Mouse (Mus musculus): Measurements from ENCODE around the gene Pigs. TPM values are rescaled to one million over a fixed set of nuclear protein-coding genes. Genes with fewer than 3 reads are reported as not detected.

The Pigs gene
- polyA plus RNA-seq, 1 experiment from 2014 or later: 67.4 TPM

DNA sequence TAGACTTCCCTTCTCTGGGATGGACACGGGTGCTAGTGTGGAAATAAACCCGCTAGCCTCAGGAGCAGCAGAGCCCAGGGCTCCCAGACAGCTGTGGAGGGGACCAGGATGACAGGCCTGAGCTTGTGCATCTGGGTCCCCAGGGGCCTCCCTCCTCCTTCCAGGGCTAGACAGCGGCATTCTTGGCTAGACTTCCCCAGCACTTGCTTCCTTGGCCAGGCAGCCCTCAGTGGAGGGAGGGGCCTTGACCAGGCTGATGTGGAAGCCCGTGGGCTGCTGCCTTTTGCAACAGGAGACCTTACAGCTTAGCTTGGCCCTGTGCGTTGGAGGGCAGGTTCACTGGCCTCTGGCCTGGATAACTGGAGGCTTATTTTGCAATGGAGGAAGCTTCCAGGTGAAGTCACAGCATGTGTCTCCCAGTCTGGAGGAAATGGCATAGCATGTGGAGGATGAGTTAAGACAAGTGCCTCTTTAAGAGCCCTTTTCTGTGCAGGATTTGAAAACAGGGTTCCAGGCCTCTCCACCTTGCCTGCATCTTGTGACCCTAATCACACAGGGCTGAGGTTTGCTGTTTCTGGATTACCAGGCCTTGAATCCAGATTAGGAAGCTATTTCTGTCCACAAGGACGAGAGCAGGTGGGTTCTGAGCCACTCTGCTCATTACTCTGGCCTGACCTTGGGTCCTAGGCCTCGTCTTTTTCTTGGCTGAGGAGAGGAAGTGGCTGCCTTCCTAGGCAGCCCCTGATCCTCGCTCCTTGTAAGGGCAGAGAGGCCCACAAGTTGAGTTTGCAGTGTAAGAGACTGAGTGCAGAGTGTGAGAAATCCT lies 16.9 kb downstream of the Pigs start:
- H3K9me3 ChIP-seq (replicated peaks; ENCODE audit: control insufficient read depth, low read length): no peaks in the 10 kb centered on the region
- H3K27me3 ChIP-seq (ENCODE audit: control insufficient read depth, insufficient read depth, low read length): no peaks in the 10 kb centered on the region
- 0 out of 2 replicates have a peak, but pooled peaks have one; percentile 11 for ATAC-seq (ENCODE audit: insufficient read depth, low FRiP score)
- H3K27ac ChIP-seq (ENCODE audit: low read length): peak overlapping the region; percentile 45; the same call in 1 of the 2 replicates
- peak overlapping the region; percentile 92 for H3K4me2 ChIP-seq (ENCODE audit: low read depth, low read length)
- peaks cover 44% of the 10 kb centered on the region for H3K4me1 ChIP-seq (ENCODE audit: control insufficient read depth, insufficient read depth, low read length)
- peak overlapping the region; percentile 83; the same call in 1 of the 2 replicates for H3K4me3 ChIP-seq (replicated peaks; ENCODE audit: low read length)
- peak overlapping the region; percentile 49 for H3K9ac ChIP-seq (ENCODE audit: low read length)
- WGBS: 39% methylated on average over 8 of the region's 8 CpGs
- H3K36me3 ChIP-seq (ENCODE audit: control insufficient read depth, insufficient read depth, low read length): 0 out of 2 replicates have a peak, but pooled peaks cover 4% of the 10 kb centered on the region

DNA sequence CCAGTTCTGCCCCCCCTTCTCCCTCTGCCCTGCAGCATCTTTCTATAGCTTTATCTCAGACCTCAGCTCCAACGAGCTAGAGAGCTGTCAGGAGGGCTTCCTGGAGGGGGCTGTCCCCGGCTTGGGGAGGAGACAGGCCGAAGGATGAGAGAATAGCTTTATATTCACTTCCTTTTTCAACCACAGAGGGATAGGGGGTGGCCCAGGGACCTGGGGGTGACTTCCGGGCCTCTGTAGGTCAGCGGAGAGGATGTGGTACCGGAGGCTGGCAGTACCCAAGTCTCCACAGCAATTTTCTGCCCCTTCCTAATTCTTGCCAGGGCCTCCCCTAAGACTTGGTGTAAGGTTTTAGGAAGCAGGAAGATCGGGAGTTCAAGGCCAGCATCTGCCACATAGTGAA lies 17.6 kb downstream of the Pigs start:
- Histone ChIP-seq H3K4me3 (replicated peaks; ENCODE audit: low read length) (no peak overlapping the region), H3K4me1 (ENCODE audit: control insufficient read depth, insufficient read depth, low read length) (peaks cover 44% of the 10 kb centered on the region), H3K9me3 (replicated peaks; ENCODE audit: control insufficient read depth, low read length) (no peaks in the 10 kb centered on the region), H3K27me3 (ENCODE audit: control insufficient read depth, insufficient read depth, low read length) (no peaks in the 10 kb centered on the region), H3K27ac (ENCODE audit: low read length) (peak overlapping the region; percentile 45; the same call in 1 of the 2 replicates), H3K4me2 (ENCODE audit: low read depth, low read length) (0 out of 2 replicates have a peak overlapping the region, but pooled peaks have one; percentile 23), H3K9ac (ENCODE audit: low read length) (peak overlapping the region; percentile 49), H3K36me3 (ENCODE audit: control insufficient read depth, insufficient read depth, low read length) (0 out of 2 replicates have a peak, but pooled peaks cover 4% of the 10 kb centered on the region)
- WGBS: 73% methylated on average over 7 of the region's 7 CpGs
- no peak for ATAC-seq (ENCODE audit: insufficient read depth, low FRiP score)

GRCm38 (mm10) chr11:78346326-78347069 lies 18.3 kb downstream of the Pigs start:
- H3K4me3 ChIP-seq (replicated peaks; ENCODE audit: low read length): no peak overlapping the region
- peaks cover 44% of the 10 kb centered on the region for H3K4me1 ChIP-seq (ENCODE audit: control insufficient read depth, insufficient read depth, low read length)
- H3K27ac ChIP-seq (ENCODE audit: low read length): no peak overlapping the region
- H3K4me2 ChIP-seq (ENCODE audit: low read depth, low read length): 0 out of 2 replicates have a peak overlapping the region, but pooled peaks have one; percentile 23
- no peaks in the 10 kb centered on the region for H3K27me3 ChIP-seq (ENCODE audit: control insufficient read depth, insufficient read depth, low read length)
- no peak for ATAC-seq (ENCODE audit: insufficient read depth, low FRiP score)
- 0 out of 2 replicates have a peak, but pooled peaks cover 4% of the 10 kb centered on the region for H3K36me3 ChIP-seq (ENCODE audit: control insufficient read depth, insufficient read depth, low read length)
- H3K9me3 ChIP-seq (replicated peaks; ENCODE audit: control insufficient read depth, low read length): no peaks in the 10 kb centered on the region
- H3K9ac ChIP-seq (ENCODE audit: low read length): no peak overlapping the region; the same call in 1 of the 2 replicates
- 73% methylated on average over 6 of the region's 6 CpGs for WGBS

GRCm38 (mm10) chr11:78347070-78347754 lies 19.0 kb downstream of the Pigs start:
- no peak for ATAC-seq (ENCODE audit: insufficient read depth, low FRiP score)
- H3K27ac ChIP-seq (ENCODE audit: low read length): no peak overlapping the region
- no peak overlapping the region; the same call in 1 of the 2 replicates for H3K9ac ChIP-seq (ENCODE audit: low read length)
- peaks cover 44% of the 10 kb centered on the region for H3K4me1 ChIP-seq (ENCODE audit: control insufficient read depth, insufficient read depth, low read length)
- no peaks in the 10 kb centered on the region for H3K27me3 ChIP-seq (ENCODE audit: control insufficient read depth, insufficient read depth, low read length)
- H3K4me2 ChIP-seq (ENCODE audit: low read depth, low read length): no peak overlapping the region
- H3K4me3 ChIP-seq (replicated peaks; ENCODE audit: low read length): no peak overlapping the region
- H3K36me3 ChIP-seq (ENCODE audit: control insufficient read depth, insufficient read depth, low read length): 0 out of 2 replicates have a peak, but pooled peaks cover 4% of the 10 kb centered on the region
- no peaks in the 10 kb centered on the region for H3K9me3 ChIP-seq (replicated peaks; ENCODE audit: control insufficient read depth, low read length)
- WGBS: 86% methylated on average over 10 of the region's 10 CpGs

DNA sequence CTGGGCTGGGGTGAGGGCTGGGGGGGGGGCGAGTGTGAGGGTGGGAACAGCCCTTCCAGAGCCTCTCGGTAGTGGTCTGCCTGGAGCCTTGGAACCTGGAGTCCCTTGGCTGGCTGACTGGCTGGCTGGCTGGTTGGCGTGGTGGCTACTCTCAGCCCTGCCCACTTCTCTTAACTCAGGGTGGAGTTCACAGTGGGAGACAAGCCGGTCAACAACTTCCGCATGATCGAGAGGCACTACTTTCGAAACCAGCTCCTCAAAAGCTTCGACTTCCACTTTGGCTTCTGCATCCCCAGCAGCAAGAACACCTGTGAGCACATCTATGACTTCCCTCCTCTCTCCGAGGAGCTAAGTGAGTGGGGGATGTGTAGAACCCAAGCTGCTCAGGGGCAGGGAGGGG lies 19.7 kb downstream of the Pigs start:
- Histone ChIP-seq H3K4me2 (ENCODE audit: low read depth, low read length) (no peak overlapping the region), H3K27ac (ENCODE audit: low read length) (no peak overlapping the region), H3K9ac (ENCODE audit: low read length) (no peak overlapping the region), H3K27me3 (ENCODE audit: control insufficient read depth, insufficient read depth, low read length) (no peaks in the 10 kb centered on the region), H3K4me1 (ENCODE audit: control insufficient read depth, insufficient read depth, low read length) (peaks cover 41% of the 10 kb centered on the region), H3K9me3 (replicated peaks; ENCODE audit: control insufficient read depth, low read length) (no peaks in the 10 kb centered on the region), H3K36me3 (ENCODE audit: control insufficient read depth, insufficient read depth, low read length) (0 out of 2 replicates have a peak, but pooled peaks cover 4% of the 10 kb centered on the region), H3K4me3 (replicated peaks; ENCODE audit: low read length) (no peak overlapping the region)
- no peak for ATAC-seq (ENCODE audit: insufficient read depth, low FRiP score)
- WGBS: 68% methylated on average over 9 of the region's 9 CpGs

DNA sequence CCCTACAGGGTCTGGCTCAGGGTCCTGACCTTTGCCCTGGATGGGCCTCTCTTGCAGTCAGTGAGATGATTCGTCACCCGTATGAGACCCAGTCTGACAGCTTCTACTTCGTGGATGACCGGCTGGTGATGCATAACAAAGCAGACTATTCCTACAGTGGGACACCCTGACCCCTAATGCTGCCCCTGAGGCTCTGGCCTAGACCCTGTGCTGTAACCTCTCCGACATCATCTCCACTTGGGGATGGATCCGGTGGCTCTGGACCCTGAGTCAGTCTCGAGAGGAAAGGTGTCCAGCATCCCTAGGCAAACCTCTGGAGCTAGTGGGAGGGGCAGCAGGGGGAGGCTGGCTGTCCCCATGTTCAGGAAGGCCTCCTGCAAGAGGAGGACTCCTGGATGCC lies 20.3 kb downstream of the Pigs start:
- no peak for ATAC-seq (ENCODE audit: insufficient read depth, low FRiP score)
- no peak overlapping the region for H3K27ac ChIP-seq (ENCODE audit: low read length)
- no peak overlapping the region for H3K4me2 ChIP-seq (ENCODE audit: low read depth, low read length)
- no peak overlapping the region for H3K9ac ChIP-seq (ENCODE audit: low read length)
- no peaks in the 10 kb centered on the region for H3K27me3 ChIP-seq (ENCODE audit: control insufficient read depth, insufficient read depth, low read length)
- H3K4me1 ChIP-seq (ENCODE audit: control insufficient read depth, insufficient read depth, low read length): peaks cover 39% of the 10 kb centered on the region
- H3K36me3 ChIP-seq (ENCODE audit: control insufficient read depth, insufficient read depth, low read length): 0 out of 2 replicates have a peak, but pooled peaks cover 4% of the 10 kb centered on the region
- H3K4me3 ChIP-seq (replicated peaks; ENCODE audit: low read length): no peak overlapping the region
- no peaks in the 10 kb centered on the region for H3K9me3 ChIP-seq (replicated peaks; ENCODE audit: control insufficient read depth, low read length)
- WGBS: 43% methylated on average over 7 of the region's 7 CpGs

DNA sequence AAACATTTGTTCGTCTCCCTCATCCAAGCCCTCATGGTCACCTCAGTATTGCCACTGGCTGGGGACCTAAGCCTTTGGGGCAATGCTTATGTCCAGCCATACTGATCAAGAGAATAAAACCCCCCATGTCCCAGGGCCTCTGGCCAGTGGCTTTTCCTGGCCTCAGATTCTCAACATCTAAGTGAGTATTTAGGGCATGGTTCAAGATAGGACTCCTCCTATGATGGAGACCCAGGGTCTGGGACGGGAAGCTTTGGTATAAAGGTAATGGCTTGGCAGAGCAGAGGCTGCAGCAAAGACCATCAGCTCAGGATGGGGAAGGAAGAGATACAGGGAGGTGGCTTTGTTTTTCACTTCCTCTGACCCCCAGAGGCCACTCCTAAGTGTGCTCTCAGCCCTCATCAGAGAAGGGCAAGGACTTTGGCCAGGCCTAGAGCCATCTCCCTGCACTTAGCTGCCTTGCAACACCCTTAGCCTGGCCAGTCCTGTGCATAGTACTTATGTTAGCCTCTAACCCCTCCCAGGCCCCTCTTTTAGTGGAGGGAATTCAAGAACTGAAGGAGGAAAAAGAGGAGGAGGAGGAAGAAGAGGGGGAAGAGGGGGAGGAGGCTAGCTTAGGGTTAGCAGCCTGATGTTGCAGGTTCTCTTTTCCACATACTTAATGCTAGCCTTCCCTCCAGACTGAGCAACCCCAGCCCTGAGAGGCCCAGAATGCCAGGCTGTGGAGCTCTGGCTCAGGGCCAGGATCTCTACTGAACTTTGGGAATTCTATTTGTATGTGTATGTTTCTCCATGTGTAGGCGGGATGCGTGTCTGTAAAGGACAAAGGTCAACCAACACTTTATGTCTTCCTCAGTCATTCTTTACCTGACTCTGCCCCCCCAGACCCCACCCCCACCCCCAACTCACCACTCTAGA lies 21.5 kb downstream of the Pigs start:
- ATAC-seq (ENCODE audit: insufficient read depth, low FRiP score): no peak
- no peak overlapping the region for H3K27ac ChIP-seq (ENCODE audit: low read length)
- WGBS: 61% methylated on average over 4 of the region's 4 CpGs

DNA sequence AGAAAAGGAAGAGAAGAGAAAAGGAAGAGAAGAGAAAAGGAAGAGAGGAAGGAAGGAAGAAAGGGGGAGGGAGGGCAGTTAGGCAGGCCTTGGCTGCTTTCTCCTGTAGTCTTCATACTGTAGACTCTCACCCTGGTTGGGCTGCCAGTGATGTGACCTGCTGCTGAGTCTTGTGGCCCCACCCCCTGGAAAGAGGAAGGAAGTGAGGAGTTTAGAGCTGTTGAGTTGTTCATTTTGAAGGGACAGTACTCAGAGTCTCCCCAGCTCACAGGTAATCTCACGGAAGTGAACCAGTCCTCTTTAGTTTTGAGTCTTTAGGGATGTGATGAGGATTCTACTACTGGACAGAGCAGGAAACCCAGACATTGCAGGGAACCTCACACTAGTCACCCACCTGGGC lies 24.9 kb downstream of the Pigs start:
- no peak overlapping the region for H3K27ac ChIP-seq (ENCODE audit: low read length)
- H3K9ac ChIP-seq (ENCODE audit: low read length): no peak overlapping the region
- peaks cover 7% of the 10 kb centered on the region; the same call in 1 of the 2 replicates for H3K4me1 ChIP-seq (ENCODE audit: control insufficient read depth, insufficient read depth, low read length)
- H3K36me3 ChIP-seq (ENCODE audit: control insufficient read depth, insufficient read depth, low read length): 0 out of 2 replicates have a peak, but pooled peaks cover 4% of the 10 kb centered on the region
- no peaks in the 10 kb centered on the region for H3K27me3 ChIP-seq (ENCODE audit: control insufficient read depth, insufficient read depth, low read length)
- ATAC-seq (ENCODE audit: insufficient read depth, low FRiP score): no peak
- 90% methylated on average over 1 of the region's 1 CpGs for WGBS
- H3K9me3 ChIP-seq (replicated peaks; ENCODE audit: control insufficient read depth, low read length): no peaks in the 10 kb centered on the region
- no peak overlapping the region for H3K4me2 ChIP-seq (ENCODE audit: low read depth, low read length)
- no peak overlapping the region for H3K4me3 ChIP-seq (replicated peaks; ENCODE audit: low read length)

More for the DNA sequence above, 21.5 kb downstream of the Pigs start:
- Histone ChIP-seq H3K4me2 (ENCODE audit: low read depth, low read length) (no peak overlapping the region), H3K9me3 (replicated peaks; ENCODE audit: control insufficient read depth, low read length) (no peaks in the 10 kb centered on the region), H3K9ac (ENCODE audit: low read length) (0 out of 2 replicates have a peak overlapping the region, but pooled peaks have one; percentile 22), H3K4me1 (ENCODE audit: control insufficient read depth, insufficient read depth, low read length) (peaks cover 30% of the 10 kb centered on the region), H3K4me3 (replicated peaks; ENCODE audit: low read length) (no peak overlapping the region), H3K36me3 (ENCODE audit: control insufficient read depth, insufficient read depth, low read length) (0 out of 2 replicates have a peak, but pooled peaks cover 4% of the 10 kb centered on the region), H3K27me3 (ENCODE audit: control insufficient read depth, insufficient read depth, low read length) (no peaks in the 10 kb centered on the region)

Measured in stomach, embryonic 16.5 days (tissue).